ENCODE assay signal across 18 mouse cellular contexts in genomic region chr12:24872264-24872663, GRCm38 (mm10). TPM values are rescaled to one million over a fixed set of nuclear protein-coding genes. Genes with fewer than 3 reads are reported as not detected.
DNase-seq lines count a peak whose midpoint lies in the region; ATAC-seq lines count a peak whose summit lies in the region.
"Had no signal": no experiment of that assay in that cellular context is flagged by ENCODE, and none has a peak within 500 bp of the region (broad histone marks: within the 10 kb centered on the region; RNA-seq: fewer than 3 reads in every experiment).

No protein-coding gene starts in this region.

- H3K4me3 ChIP-seq in hindbrain, embryonic 13.5 days, result no peak overlapping the region
- H3K4me3 ChIP-seq in hindbrain, embryonic 12.5 days, result no peak overlapping the region
- peak overlapping the region; percentile 23 for H3K4me3 ChIP-seq in megakaryocyte, embryonic 14.5 days (replicated peaks)
- H3K4me3 ChIP-seq: heart, embryonic 10.5 days; liver, embryonic 13.5 days; midbrain, embryonic 15.5 days; neural tube, embryonic 12.5 days had no signal

- no peaks in the 10 kb centered on the region for H3K9me3 ChIP-seq in hindbrain, embryonic 13.5 days
- H3K9me3 ChIP-seq in hindbrain, embryonic 12.5 days (replicated peaks), result no peaks in the 10 kb centered on the region
- no peaks in the 10 kb centered on the region for H3K9me3 ChIP-seq in megakaryocyte, embryonic 14.5 days
- H3K9me3 ChIP-seq: G1E; heart, embryonic 10.5 days; liver, embryonic 13.5 days; midbrain, embryonic 15.5 days; neural tube, embryonic 12.5 days had no signal

- peaks cover 31% of the 10 kb centered on the region for H3K4me1 ChIP-seq in hindbrain, embryonic 13.5 days (replicated peaks)
- peaks cover 14% of the 10 kb centered on the region for H3K4me1 ChIP-seq in hindbrain, embryonic 12.5 days
- peaks cover 86% of the 10 kb centered on the region for H3K4me1 ChIP-seq in megakaryocyte, embryonic 14.5 days

- H3K4me2 ChIP-seq in hindbrain, embryonic 13.5 days, result no peak overlapping the region
- no peak overlapping the region for H3K4me2 ChIP-seq in hindbrain, embryonic 12.5 days (replicated peaks)
- H3K4me2 ChIP-seq: liver, embryonic 13.5 days; midbrain, embryonic 15.5 days; neural tube, embryonic 12.5 days had no signal

- no peak overlapping the region for H3K9ac ChIP-seq in hindbrain, embryonic 13.5 days
- H3K9ac ChIP-seq in hindbrain, embryonic 12.5 days, result no peak overlapping the region
- H3K9ac ChIP-seq: liver, embryonic 13.5 days; midbrain, embryonic 15.5 days; neural tube, embryonic 12.5 days had no signal

- no peaks in the 10 kb centered on the region for H3K36me3 ChIP-seq in hindbrain, embryonic 13.5 days
- no peaks in the 10 kb centered on the region for H3K36me3 ChIP-seq in hindbrain, embryonic 12.5 days
- H3K36me3 ChIP-seq in megakaryocyte, embryonic 14.5 days (replicated peaks; ENCODE audit: low read length), result no peaks in the 10 kb centered on the region
- H3K36me3 ChIP-seq: heart, embryonic 10.5 days; liver, embryonic 13.5 days; midbrain, embryonic 15.5 days; neural tube, embryonic 12.5 days had no signal

- ATAC-seq in hindbrain, embryonic 13.5 days (ENCODE audit: low FRiP score), result 0 out of 2 replicates have a peak, but pooled peaks have one; percentile 28
- no peak for ATAC-seq in hindbrain, embryonic 12.5 days (ENCODE audit: low FRiP score)
- no peak for ATAC-seq in megakaryocyte, adult 5-6 weeks (ENCODE audit: poor library complexity, severe bottlenecking)

- H3K27me3 ChIP-seq in hindbrain, embryonic 13.5 days, result no peaks in the 10 kb centered on the region
- no peaks in the 10 kb centered on the region for H3K27me3 ChIP-seq in hindbrain, embryonic 12.5 days
- H3K27me3 ChIP-seq in megakaryocyte, embryonic 14.5 days (replicated peaks), result peaks cover under 1% of the 10 kb centered on the region
- H3K27me3 ChIP-seq: liver, embryonic 13.5 days; midbrain, embryonic 15.5 days; neural tube, embryonic 12.5 days had no signal

- 88% methylated on average over 8 of the region's 8 CpGs for WGBS in hindbrain, embryonic 13.5 days
- WGBS in hindbrain, embryonic 12.5 days, result 91% methylated on average over 8 of the region's 8 CpGs

- peak; percentile 26 to 74 for DNase-seq in left cerebral cortex, adult 8-10 months (ENCODE audit: low spot score in 2 of 2)
- peak; percentile 18 for DNase-seq in right cerebral cortex, postnatal 14 days
- no peak for DNase-seq in embryo, embryonic 10 days (ENCODE audit: low spot score)
- DNase-seq in thymus, postnatal 25 days, result no peak
- DNase-seq: adrenal gland, postnatal 36 days; cerebellum, postnatal 36 days; kidney, postnatal 10 days; liver, embryonic 13.5 days; lung, postnatal 14 days; retina, postnatal 1 day had no signal

- H3K27ac ChIP-seq in hindbrain, embryonic 13.5 days, result peak overlapping the region; percentile 49; the same call in 1 of the 2 replicates
- H3K27ac ChIP-seq in hindbrain, embryonic 12.5 days, result no peak overlapping the region
- H3K27ac ChIP-seq: heart, embryonic 10.5 days; liver, embryonic 13.5 days; neural tube, embryonic 12.5 days had no signal

RNA-seq across cellular contexts. Expression of gene Mboat2, which starts 41.6 kb away (rescaled TPM):
- polyA plus RNA-seq in hindbrain, embryonic 13.5 days (2015; fragmentation: Nextera tagmentation; extraction: Ambion mirVana), result 78.1 and 82.0 TPM in 2 replicates
- polyA plus RNA-seq in hindbrain, embryonic 12.5 days (2016; fragmentation: Nextera tagmentation; extraction: Ambion mirVana), result 64.7 and 66.0 TPM in 2 replicates
- 1.6 and 3.3 TPM in 2 replicates for polyA plus RNA-seq in megakaryocyte, embryonic 14.5 days (2012; ENCODE audit: insufficient read depth, low replicate concordance)
- total RNA-seq in megakaryocyte, adult 5-6 weeks (2015), result 0.18 and 1.2 TPM in 2 replicates
- 1.1 and 1.4 TPM in 2 replicates for total RNA-seq in megakaryocyte, adult 5-6 weeks (2017)
- total RNA-seq in left cerebral cortex, adult 8-10 months (2022), result 10 to 100 TPM; 74.1 to 93.2 (median 82.1) TPM

Comparison
In these comparisons a context has a peak if more than half of its experiments do, and no peak if none do; other contexts are left out.
1. DNase-seq: peak in left cerebral cortex, adult 8-10 months (2 of 2) and right cerebral cortex, postnatal 14 days (single experiment); none in embryo, embryonic 10 days (single experiment) and thymus, postnatal 25 days (single experiment).
2. RNA of gene Mboat2, which starts 41.6 kb away (polyA plus RNA-seq): 78.1 to 82.0 TPM in hindbrain, embryonic 13.5 days and 64.7 to 66.0 TPM in hindbrain, embryonic 12.5 days; 1.6 to 3.3 TPM in megakaryocyte, embryonic 14.5 days; every median in the first group is over 10 times any median in the second.